Comparison of ENCODE assay signal across 8 mouse cellular contexts in genomic region chr17:31276922-31277918, GRCm38 (mm10). TPM values are rescaled to one million over a fixed set of nuclear protein-coding genes. Genes with fewer than 3 reads are reported as not detected.
DNase-seq lines count a peak whose midpoint lies in the region; ATAC-seq lines count a peak whose summit lies in the region.

Rsph1 (minus strand) TSS chr17:31277383.

- peak within 1 kb of the TSS; percentile 86 for H3K4me2 ChIP-seq in embryonic facial prominence, embryonic 14.5 days (ENCODE audit: low read depth, low read length)

- no peaks in the 10 kb centered on the region for H3K9me3 ChIP-seq in embryonic facial prominence, embryonic 14.5 days (ENCODE audit: control insufficient read depth, low read length)
- H3K9me3 ChIP-seq in midbrain, embryonic 10.5 days (replicated peaks), result no peaks in the 10 kb centered on the region

- DNase-seq in adrenal gland, postnatal 36 days, result peak; percentile 100
- peak; percentile 93 for DNase-seq in embryonic facial prominence, embryonic 14.5 days (ENCODE audit: low spot score)
- DNase-seq in heart, adult 18-20 months, result peak; percentile 98 to 100
- peak; percentile 100 for DNase-seq in kidney, adult 18-20 months
- DNase-seq in left cerebral cortex, postnatal 4 days, result peak; percentile 99
- peak; percentile 89 for DNase-seq in midbrain, embryonic 10.5 days (ENCODE audit: low spot score)
- peak; percentile 100 for DNase-seq in right cerebral cortex, postnatal 25 days
- peak; percentile 100 for DNase-seq in urinary bladder, postnatal 25 days (ENCODE audit: low spot score)

- no peaks in the 10 kb centered on the region for H3K4me1 ChIP-seq in embryonic facial prominence, embryonic 14.5 days (ENCODE audit: control insufficient read depth, insufficient read depth, low read length)
- H3K4me1 ChIP-seq in midbrain, embryonic 10.5 days, result peaks cover 23% of the 10 kb centered on the region

- ATAC-seq in embryonic facial prominence, embryonic 14.5 days (ENCODE audit: low read depth), result peak; percentile 90

- intact Hi-C loops in left cerebral cortex, postnatal 4 days (cut with DNase I), result loop anchor here (10.0 kb wide), 1 partner anchor 262 kb away; no protein-coding TSS in a partner anchor

- peak within 1 kb of the TSS; percentile 45 for H3K4me3 ChIP-seq in embryonic facial prominence, embryonic 14.5 days (ENCODE audit: low read depth, low read length)
- H3K4me3 ChIP-seq in midbrain, embryonic 10.5 days, result peak within 1 kb of the TSS; percentile 62

- no peak within 1 kb of the TSS for H3K27ac ChIP-seq in embryonic facial prominence, embryonic 14.5 days (replicated peaks; ENCODE audit: low read depth, low read length)
- H3K27ac ChIP-seq in midbrain, embryonic 10.5 days (replicated peaks), result peak within 1 kb of the TSS; percentile 62

- H3K36me3 ChIP-seq in embryonic facial prominence, embryonic 14.5 days (ENCODE audit: control insufficient read depth, insufficient read depth, low read length), result no peaks in the 10 kb centered on the region
- H3K36me3 ChIP-seq in midbrain, embryonic 10.5 days, result no peaks in the 10 kb centered on the region

- peak within 1 kb of the TSS; percentile 54 for H3K9ac ChIP-seq in embryonic facial prominence, embryonic 14.5 days (ENCODE audit: low read depth, low read length)

- no peaks in the 10 kb centered on the region for H3K27me3 ChIP-seq in embryonic facial prominence, embryonic 14.5 days (replicated peaks; ENCODE audit: control insufficient read depth, insufficient read depth, low read length)
- H3K27me3 ChIP-seq in midbrain, embryonic 10.5 days (ENCODE audit: low read depth, poor library complexity, severe bottlenecking), result peaks cover 19% of the 10 kb centered on the region

- 14% methylated on average over 35 of the region's 44 CpGs for WGBS in embryonic facial prominence, embryonic 14.5 days
- WGBS in midbrain, embryonic 10.5 days, result 10% methylated on average over 44 of the region's 44 CpGs

RNA-seq across cellular contexts. Expression of gene Rsph1, which starts in this region (rescaled TPM):
- total RNA-seq in adrenal gland, postnatal 36 days (2021), result 1 to 10 TPM; 4.8 to 5.2 TPM
- polyA plus RNA-seq in embryonic facial prominence, embryonic 14.5 days (2014; fragmentation: Nextera tagmentation; extraction: Ambion mirVana), result 2.8 and 7.8 TPM in 2 replicates
- total RNA-seq in heart, adult 18-20 months (2021), result 1 to 10 TPM in 1 of 2 experiments, under 1 TPM in 1; 0.79 to 1.7 TPM
- total RNA-seq in left cerebral cortex, postnatal 4 days (2021), result 10 to 100 TPM; 11.9 to 12.6 TPM
- 1.7 and 2.5 TPM in 2 replicates for polyA plus RNA-seq in midbrain, embryonic 10.5 days (2016; fragmentation: Nextera tagmentation; extraction: Ambion mirVana)
